Mouse (Mus musculus): ENCODE data around the gene Gm49369. TPM values are rescaled to one million over a fixed set of nuclear protein-coding genes. Genes with fewer than 3 reads are reported as not detected.
"Not testable (repeated sequence)": the region's sequence is repeated elsewhere in the genome, so short reads cannot be mapped to it uniquely, and the experiment has no call there.

Gene Gm49369
- polyA plus RNA-seq, 1 experiment: 1.00 TPM

- no peaks in the 10 kb centered on the region; the same call in 1 of the 2 replicates for H3K27me3 ChIP-seq (ENCODE audit: control insufficient read depth, insufficient read depth, low read length)
- H3K27ac ChIP-seq (ENCODE audit: insufficient read depth, low read length): no peak overlapping the region
- no peak overlapping the region for H3K4me3 ChIP-seq (replicated peaks; ENCODE audit: insufficient read depth, low read depth, low read length)
- DNase-seq: no peak
- no peaks in the 10 kb centered on the region for H3K4me1 ChIP-seq (ENCODE audit: control insufficient read depth, insufficient read depth, low read length)
- WGBS: 99% methylated on average over 2 of the region's 2 CpGs
- TF ChIP-seq CTCF (IDR thresholded peaks at IDR 0.05; ENCODE audit: borderline replicate concordance, insufficient read depth, low read depth, low read length): no peak
Observed at GRCm38 (mm10) chr7:142418027-142418426, 35.6 kb upstream of the Gm49369 start.

- no peak overlapping the region for H3K4me3 ChIP-seq (replicated peaks; ENCODE audit: insufficient read depth, low read depth, low read length)
- H3K4me1 ChIP-seq (ENCODE audit: control insufficient read depth, insufficient read depth, low read length): no peaks in the 10 kb centered on the region
- TF ChIP-seq CTCF (IDR thresholded peaks at IDR 0.05; ENCODE audit: borderline replicate concordance, insufficient read depth, low read depth, low read length): no peak
- TF ChIP-seq POLR2A (IDR thresholded peaks at IDR 0.05; ENCODE audit: borderline replicate concordance, insufficient read depth, low read length): no peak
- no peak for DNase-seq
- 73% methylated on average over 3 of the region's 3 CpGs for WGBS
- H3K27me3 ChIP-seq (ENCODE audit: control insufficient read depth, insufficient read depth, low read length): no peaks in the 10 kb centered on the region; the same call in 1 of the 2 replicates
- H3K27ac ChIP-seq (ENCODE audit: insufficient read depth, low read length): no peak overlapping the region
Observed at GRCm38 (mm10) chr7:142416225-142416624, 33.8 kb upstream of the Gm49369 start.

GRCm38 (mm10) chr7:142415314-142415713, 32.8 kb upstream of the Gm49369 start:
- no peak overlapping the region for H3K27ac ChIP-seq (ENCODE audit: insufficient read depth, low read length)
- H3K27me3 ChIP-seq (ENCODE audit: control insufficient read depth, insufficient read depth, low read length): no peaks in the 10 kb centered on the region; the same call in 1 of the 2 replicates
- WGBS: 76% methylated on average over 4 of the region's 4 CpGs
- no peaks in the 10 kb centered on the region for H3K4me1 ChIP-seq (ENCODE audit: control insufficient read depth, insufficient read depth, low read length)
- TF ChIP-seq POLR2A (IDR thresholded peaks at IDR 0.05; ENCODE audit: borderline replicate concordance, insufficient read depth, low read length): no peak
- no peak for TF ChIP-seq CTCF (IDR thresholded peaks at IDR 0.05; ENCODE audit: borderline replicate concordance, insufficient read depth, low read depth, low read length)
- DNase-seq: no peak
- no peak overlapping the region for H3K4me3 ChIP-seq (replicated peaks; ENCODE audit: insufficient read depth, low read depth, low read length)

GRCm38 (mm10) chr7:142413285-142413684, 30.8 kb upstream of the Gm49369 start:
- DNase-seq: no peak
- H3K4me1 ChIP-seq (ENCODE audit: control insufficient read depth, insufficient read depth, low read length): no peaks in the 10 kb centered on the region
- WGBS: 95% methylated on average over 6 of the region's 6 CpGs
- H3K27me3 ChIP-seq (ENCODE audit: control insufficient read depth, insufficient read depth, low read length): no peaks in the 10 kb centered on the region; the same call in 1 of the 2 replicates
- no peak for TF ChIP-seq CTCF (IDR thresholded peaks at IDR 0.05; ENCODE audit: borderline replicate concordance, insufficient read depth, low read depth, low read length)
- TF ChIP-seq POLR2A (IDR thresholded peaks at IDR 0.05; ENCODE audit: borderline replicate concordance, insufficient read depth, low read length): no peak
- no peak overlapping the region for H3K27ac ChIP-seq (ENCODE audit: insufficient read depth, low read length)
- no peak overlapping the region for H3K4me3 ChIP-seq (replicated peaks; ENCODE audit: insufficient read depth, low read depth, low read length)

- no peak overlapping the region for H3K27ac ChIP-seq (ENCODE audit: insufficient read depth, low read length)
- 84% methylated on average over 3 of the region's 3 CpGs for WGBS
- no peak for TF ChIP-seq CTCF (IDR thresholded peaks at IDR 0.05; ENCODE audit: borderline replicate concordance, insufficient read depth, low read depth, low read length)
- TF ChIP-seq POLR2A (IDR thresholded peaks at IDR 0.05; ENCODE audit: borderline replicate concordance, insufficient read depth, low read length): no peak
- H3K4me1 ChIP-seq (ENCODE audit: control insufficient read depth, insufficient read depth, low read length): no peaks in the 10 kb centered on the region
- no peaks in the 10 kb centered on the region for H3K27me3 ChIP-seq (ENCODE audit: control insufficient read depth, insufficient read depth, low read length)
- DNase-seq: no peak
- H3K4me3 ChIP-seq (replicated peaks; ENCODE audit: insufficient read depth, low read depth, low read length): no peak overlapping the region
Observed at GRCm38 (mm10) chr7:142409603-142410002, 27.1 kb upstream of the Gm49369 start.

- Histone ChIP-seq H3K4me3 (replicated peaks; ENCODE audit: insufficient read depth, low read depth, low read length) (no peak overlapping the region), H3K27ac (ENCODE audit: insufficient read depth, low read length) (no peak overlapping the region), H3K27me3 (ENCODE audit: control insufficient read depth, insufficient read depth, low read length) (no peaks in the 10 kb centered on the region), H3K4me1 (ENCODE audit: control insufficient read depth, insufficient read depth, low read length) (no peaks in the 10 kb centered on the region)
- DNase-seq: no peak
- TF ChIP-seq POLR2A (IDR thresholded peaks at IDR 0.05; ENCODE audit: borderline replicate concordance, insufficient read depth, low read length): no peak
- no peak for TF ChIP-seq CTCF (IDR thresholded peaks at IDR 0.05; ENCODE audit: borderline replicate concordance, insufficient read depth, low read depth, low read length)
- WGBS: 68% methylated on average over 8 of the region's 8 CpGs
Observed at GRCm38 (mm10) chr7:142408686-142409085, 26.2 kb upstream of the Gm49369 start.

- no peak for TF ChIP-seq POLR2A (IDR thresholded peaks at IDR 0.05; ENCODE audit: borderline replicate concordance, insufficient read depth, low read length)
- no peak for TF ChIP-seq CTCF (IDR thresholded peaks at IDR 0.05; ENCODE audit: borderline replicate concordance, insufficient read depth, low read depth, low read length)
- DNase-seq: no peak
- no peaks in the 10 kb centered on the region for H3K27me3 ChIP-seq (ENCODE audit: control insufficient read depth, insufficient read depth, low read length)
- no peaks in the 10 kb centered on the region for H3K4me1 ChIP-seq (ENCODE audit: control insufficient read depth, insufficient read depth, low read length)
- no peak overlapping the region for H3K4me3 ChIP-seq (replicated peaks; ENCODE audit: insufficient read depth, low read depth, low read length)
- H3K27ac ChIP-seq (ENCODE audit: insufficient read depth, low read length): no peak overlapping the region
- 72% methylated on average over 4 of the region's 4 CpGs for WGBS
Observed at GRCm38 (mm10) chr7:142407935-142408334, 25.5 kb upstream of the Gm49369 start.

GRCm38 (mm10) chr7:142405134-142405533, 22.7 kb upstream of the Gm49369 start:
- H3K4me1 ChIP-seq (ENCODE audit: control insufficient read depth, insufficient read depth, low read length); H3K4me3 ChIP-seq (replicated peaks; ENCODE audit: insufficient read depth, low read depth, low read length); H3K27me3 ChIP-seq (ENCODE audit: control insufficient read depth, insufficient read depth, low read length); H3K27ac ChIP-seq (ENCODE audit: insufficient read depth, low read length); DNase-seq: not testable (repeated sequence)
- 86% methylated on average over 5 of the region's 5 CpGs for WGBS

Measured in cerebellum, adult 2 months (tissue).